Mouse (Mus musculus) olfactory bulb, adult 2 months (tissue): Measurements from ENCODE around the gene Nudt7. TPM values are rescaled to one million over a fixed set of nuclear protein-coding genes. Genes with fewer than 3 reads are reported as not detected.

Experiments
- H3K27ac ChIP-seq: fragments of 200-500 bp; 2 replicates; pipeline ENCODE4 v1.5.1; 2012; ENCODE audit warnings: low read depth, low read length; ENCODE audit not compliant: insufficient read depth
- H3K4me1 ChIP-seq: fragments of 200-500 bp; 2 replicates; pipeline ENCODE4 v1.6.1; 2012; ENCODE audit warnings: low read length; ENCODE audit not compliant: control insufficient read depth, insufficient read depth
- H3K4me3 ChIP-seq: fragments of 200-500 bp; 2 replicates; pipeline ENCODE4 v1.5.1; 2012; ENCODE audit warnings: mild to moderate bottlenecking, low read depth, low read length, moderate library complexity; ENCODE audit not compliant: insufficient read depth
- CTCF ChIP-seq: fragments of 200-500 bp; IDR thresholded peaks from 2 replicates; pipeline ENCODE4 v1.5.1; 2012; ENCODE audit warnings: low read depth, mild to moderate bottlenecking, low read length, moderate library complexity; ENCODE audit not compliant: insufficient read depth
- POLR2A ChIP-seq: fragments of 200-500 bp; IDR thresholded peaks from 2 replicates; pipeline ENCODE4 v1.6.1; 2012; ENCODE audit warnings: mild to moderate bottlenecking, low read depth, low read length, moderate library complexity; ENCODE audit not compliant: insufficient read depth
- WGBS: fragments of 180-500 bp; shearing (Covaris S2); methylation state at CpG from one replicate; pipeline ENCODE4 v1.1.7; 2018; 5-methylcytosine and 5-hydroxymethylcytosine counted together
- polyA plus RNA-seq: library from polyadenylated mRNA; stranded (reverse); fragments of >200 nt; gene quantifications from 2 replicates; pipeline ENCODE4 v1.2.4, GENCODE M21; 2012; ENCODE audit warnings: low replicate concordance; ENCODE audit not compliant: missing spikeins, insufficient read depth, insufficient read length

Gene Nudt7
- polyA plus RNA-seq, 1 experiment = not detected

GRCm38 (mm10) chr8:114164444-114165096 is 31.2 kb downstream of the Nudt7 start:
- Histone ChIP-seq H3K4me1 (no peaks in the 10 kb centered on the region), H3K27ac (no peak overlapping the region), H3K4me3 (no peak overlapping the region)
- no peak for TF ChIP-seq POLR2A
- TF ChIP-seq CTCF = no peak
- 96% methylated on average over 6 of the region's 6 CpGs for WGBS

DNA sequence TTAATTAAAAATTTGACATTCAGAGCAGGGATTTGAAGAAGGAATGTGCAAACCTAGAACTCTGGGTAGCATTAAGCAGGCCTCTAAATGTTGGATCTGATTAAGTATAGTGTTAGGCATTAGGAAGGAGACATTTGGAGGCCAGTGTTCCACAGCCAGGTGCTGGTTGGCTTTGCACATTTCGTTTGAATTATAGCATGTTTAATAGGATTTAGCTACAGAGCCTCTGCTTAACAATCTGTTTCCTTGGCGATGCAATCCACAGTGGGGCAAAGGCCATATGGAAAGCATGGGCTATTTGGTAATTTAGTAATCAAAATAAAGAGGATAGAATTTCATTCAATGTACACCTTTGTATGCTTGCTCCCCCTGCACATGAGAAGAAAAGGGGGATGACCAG is 32.4 kb downstream of the Nudt7 start:
- Histone ChIP-seq H3K4me3 (no peak overlapping the region), H3K27ac (no peak overlapping the region), H3K4me1 (no peaks in the 10 kb centered on the region)
- WGBS = 72% methylated on average over 2 of the region's 2 CpGs
- TF ChIP-seq POLR2A (no peak), CTCF (no peak)

DNA sequence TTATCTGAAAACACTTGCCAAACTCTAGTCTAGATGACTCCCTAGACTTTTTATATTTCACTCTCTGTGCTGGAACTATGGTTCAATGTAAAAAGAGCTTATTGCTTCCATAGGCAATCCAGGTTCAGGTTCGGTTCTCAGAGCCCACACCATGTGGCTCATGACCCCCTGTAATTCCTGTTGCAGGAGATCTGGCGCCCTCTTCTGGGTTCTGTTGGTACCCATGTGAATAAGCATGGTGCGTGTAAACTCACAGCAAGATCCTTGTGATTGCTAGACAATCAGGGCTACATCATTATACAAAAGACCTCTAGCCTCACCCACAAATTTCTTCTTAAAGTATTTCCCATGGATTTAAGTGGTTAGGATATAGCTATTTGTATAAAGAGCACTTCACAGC is 43.4 kb downstream of the Nudt7 start:
- no peaks in the 10 kb centered on the region for H3K4me1 ChIP-seq
- TF ChIP-seq CTCF (no peak), POLR2A (no peak)
- 74% methylated on average over 3 of the region's 3 CpGs for WGBS

GRCm38 (mm10) chr8:114193334-114193733 is 60.0 kb downstream of the Nudt7 start:
- no peak for TF ChIP-seq POLR2A
- TF ChIP-seq CTCF = no peak
- no peaks in the 10 kb centered on the region for H3K4me1 ChIP-seq
- 90% methylated on average over 5 of the region's 5 CpGs for WGBS
- H3K4me3 ChIP-seq = no peak overlapping the region
- H3K27ac ChIP-seq = no peak overlapping the region

More for the DNA sequence above, 43.4 kb downstream of the Nudt7 start:
- Histone ChIP-seq H3K4me3 (no peak overlapping the region), H3K27ac (no peak overlapping the region)

DNA sequence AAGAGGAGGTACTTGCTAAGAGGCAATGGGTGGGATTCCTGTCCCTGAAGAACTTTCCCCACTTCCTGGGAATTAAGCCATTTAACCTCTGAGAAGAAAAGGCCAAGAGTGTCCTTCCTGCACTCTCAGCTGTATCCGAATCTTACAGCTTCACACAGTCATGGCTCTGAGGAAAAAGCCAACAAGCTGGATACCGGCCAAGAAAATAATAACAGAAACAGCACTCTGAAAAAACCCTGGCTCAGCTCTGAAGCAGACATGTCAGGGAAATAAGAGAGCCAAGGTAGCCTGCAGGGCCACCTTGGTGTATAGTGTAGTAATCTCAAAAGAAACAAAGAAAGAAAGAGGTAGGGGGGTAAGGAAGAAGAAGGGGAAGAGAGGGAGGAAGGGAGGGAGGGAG is 65.6 kb downstream of the Nudt7 start:
- no peak for TF ChIP-seq POLR2A
- no peak for TF ChIP-seq CTCF

More for the DNA sequence above, 65.6 kb downstream of the Nudt7 start:
- no peak overlapping the region for H3K27ac ChIP-seq
- H3K4me1 ChIP-seq = no peaks in the 10 kb centered on the region
- H3K4me3 ChIP-seq = no peak overlapping the region
- 39% methylated on average over 2 of the region's 2 CpGs for WGBS

Other genes starting within 250 kb of the Nudt7 start
- not detected in 2 replicates for gene Vat1l, start 72.1 kb downstream of the Nudt7 start, polyA plus RNA-seq